Mouse (Mus musculus) heart, embryonic 13.5 days (tissue): ENCODE measurements at regions not wholly inside any gene's neighbourhood (a gene's known extent, or its start where the extent isn't known, plus 50 kb on each side); places are given as distances from the start of the nearest gene placed in this dataset.
A peak's percentile ranks its signal among the peaks of the same experiment; 100 is the strongest.

Experiments used
- ATAC-seq: fragments of 200-750 bp; cut with Nextera tagmentation; 2 replicates; pipeline ENCODE4 v1.8.0; 2017; ENCODE audit warnings: moderate TSS enrichment; ENCODE audit not compliant: insufficient number of reproducible peaks, low FRiP score, low TSS enrichment; ENCODE audit errors: extremely low read depth
- H3K27ac ChIP-seq: fragments of 300-500 bp; sonication (generic); replicated peaks from 2 replicates; pipeline ENCODE4 v1.5.1; 2015; ENCODE audit warnings: moderate library complexity, mild to moderate bottlenecking, inconsistent platforms
- H3K27me3 ChIP-seq: fragments of 300-500 bp; sonication (generic); replicated peaks from 2 replicates; pipeline ENCODE4 v1.6.1; 2015; ENCODE audit warnings: mild to moderate bottlenecking, inconsistent platforms
- H3K36me3 ChIP-seq: fragments of 300-500 bp; sonication (generic); 2 replicates; pipeline ENCODE4 v1.6.1; 2015; ENCODE audit warnings: mild to moderate bottlenecking, inconsistent platforms
- H3K4me1 ChIP-seq: fragments of 300-500 bp; sonication (generic); 2 replicates; pipeline ENCODE4 v1.6.1; 2015; ENCODE audit warnings: inconsistent platforms
- H3K4me2 ChIP-seq: fragments of 300-500 bp; sonication (generic); 2 replicates; pipeline ENCODE4 v1.6.1; 2015; ENCODE audit warnings: inconsistent platforms, mild to moderate bottlenecking, moderate library complexity
- H3K4me3 ChIP-seq: fragments of 300-500 bp; sonication (generic); 2 replicates; pipeline ENCODE4 v1.5.1; 2015; ENCODE audit warnings: moderate library complexity, mild to moderate bottlenecking, inconsistent platforms
- H3K9ac ChIP-seq: fragments of 300-500 bp; sonication (generic); 2 replicates; pipeline ENCODE4 v1.6.1; 2015; ENCODE audit warnings: inconsistent platforms, mild to moderate bottlenecking, moderate library complexity
- H3K9me3 ChIP-seq: fragments of 300-500 bp; sonication (generic); 2 replicates; pipeline ENCODE4 v1.6.1; 2016; ENCODE audit warnings: inconsistent platforms
- WGBS: fragments of 180-500 bp; shearing (Covaris S2); methylation state at CpG from one replicate; pipeline ENCODE4 v1.1.7; 2015; ENCODE audit warnings: mixed read lengths; 5-methylcytosine and 5-hydroxymethylcytosine counted together

- 58% methylated on average over 3 of the region's 3 CpGs for WGBS
- no peak overlapping the region for H3K4me2 ChIP-seq
- H3K9ac ChIP-seq = no peak overlapping the region
- H3K9me3 ChIP-seq = no peaks in the 10 kb centered on the region
- no peak for ATAC-seq
- no peak overlapping the region for H3K4me3 ChIP-seq
- no peaks in the 10 kb centered on the region for H3K27me3 ChIP-seq
- no peak overlapping the region for H3K27ac ChIP-seq
- no peaks in the 10 kb centered on the region for H3K4me1 ChIP-seq
- H3K36me3 ChIP-seq = no peaks in the 10 kb centered on the region
Measured at GRCm38 (mm10) chr17:82836115-82836514, 379.0 kb upstream of the Pkdcc start.

GRCm38 (mm10) chr17:82846776-82847494, 368.2 kb upstream of the Pkdcc start:
- Histone ChIP-seq H3K27me3 (no peaks in the 10 kb centered on the region), H3K9ac (no peak overlapping the region), H3K4me2 (no peak overlapping the region), H3K36me3 (no peaks in the 10 kb centered on the region), H3K4me1 (no peaks in the 10 kb centered on the region), H3K27ac (no peak overlapping the region), H3K9me3 (peaks cover 2% of the 10 kb centered on the region; the same call in 1 of the 2 replicates), H3K4me3 (no peak overlapping the region)
- 51% methylated on average over 5 of the region's 5 CpGs for WGBS
- ATAC-seq = no peak

GRCm38 (mm10) chr17:82857199-82858147, 357.6 kb upstream of the Pkdcc start:
- 28% methylated on average over 16 of the region's 16 CpGs for WGBS
- Histone ChIP-seq H3K9ac (no peak overlapping the region), H3K9me3 (peaks cover 4% of the 10 kb centered on the region; the same call in 1 of the 2 replicates), H3K27ac (no peak overlapping the region), H3K4me3 (peak overlapping the region; percentile 30), H3K27me3 (peaks cover 3% of the 10 kb centered on the region; the same call in 1 of the 2 replicates), H3K36me3 (no peaks in the 10 kb centered on the region), H3K4me1 (no peaks in the 10 kb centered on the region), H3K4me2 (peak overlapping the region; percentile 64)
- ATAC-seq = no peak; the same call in 1 of the 2 replicates

GRCm38 (mm10) chr17:82860391-82860790, 354.7 kb upstream of the Pkdcc start:
- H3K27me3 ChIP-seq = peaks cover 3% of the 10 kb centered on the region; the same call in 1 of the 2 replicates
- no peak overlapping the region for H3K27ac ChIP-seq
- H3K9me3 ChIP-seq = no peaks in the 10 kb centered on the region
- 68% methylated on average over 5 of the region's 5 CpGs for WGBS
- H3K9ac ChIP-seq = no peak overlapping the region
- no peak for ATAC-seq
- H3K4me3 ChIP-seq = no peak overlapping the region
- no peak overlapping the region for H3K4me2 ChIP-seq
- H3K4me1 ChIP-seq = no peaks in the 10 kb centered on the region
- no peaks in the 10 kb centered on the region for H3K36me3 ChIP-seq

GRCm38 (mm10) chr17:82860966-82861365, 354.1 kb upstream of the Pkdcc start:
- Histone ChIP-seq H3K4me1 (no peaks in the 10 kb centered on the region), H3K27me3 (peaks cover 2% of the 10 kb centered on the region; the same call in 1 of the 2 replicates), H3K4me2 (no peak overlapping the region), H3K4me3 (no peak overlapping the region), H3K36me3 (no peaks in the 10 kb centered on the region), H3K9ac (no peak overlapping the region), H3K27ac (no peak overlapping the region), H3K9me3 (no peaks in the 10 kb centered on the region)
- 72% methylated on average over 5 of the region's 5 CpGs for WGBS
- no peak for ATAC-seq

GRCm38 (mm10) chr17:82877131-82877530, 338.0 kb upstream of the Pkdcc start:
- no peak for ATAC-seq
- no peaks in the 10 kb centered on the region for H3K36me3 ChIP-seq
- H3K9me3 ChIP-seq = no peaks in the 10 kb centered on the region
- WGBS = 69% methylated on average over 8 of the region's 8 CpGs
- no peak overlapping the region for H3K9ac ChIP-seq
- H3K27me3 ChIP-seq = no peaks in the 10 kb centered on the region
- no peak overlapping the region for H3K27ac ChIP-seq
- H3K4me2 ChIP-seq = no peak overlapping the region
- no peaks in the 10 kb centered on the region for H3K4me1 ChIP-seq
- no peak overlapping the region for H3K4me3 ChIP-seq

- Histone ChIP-seq H3K4me3 (no peak overlapping the region), H3K4me1 (no peaks in the 10 kb centered on the region), H3K9ac (no peak overlapping the region), H3K4me2 (no peak overlapping the region), H3K36me3 (no peaks in the 10 kb centered on the region), H3K27ac (no peak overlapping the region), H3K27me3 (no peaks in the 10 kb centered on the region), H3K9me3 (no peaks in the 10 kb centered on the region)
- WGBS = 61% methylated on average over 2 of the region's 2 CpGs
- no peak for ATAC-seq
Measured at GRCm38 (mm10) chr17:82900602-82901001, 314.5 kb upstream of the Pkdcc start.

- no peak overlapping the region for H3K4me3 ChIP-seq
- H3K4me2 ChIP-seq = no peak overlapping the region
- H3K27ac ChIP-seq = no peak overlapping the region
- no peaks in the 10 kb centered on the region for H3K9me3 ChIP-seq
- no peak overlapping the region for H3K9ac ChIP-seq
- ATAC-seq = no peak
- WGBS = 58% methylated on average over 9 of the region's 9 CpGs
- H3K27me3 ChIP-seq = no peaks in the 10 kb centered on the region
- no peaks in the 10 kb centered on the region for H3K36me3 ChIP-seq
- H3K4me1 ChIP-seq = no peaks in the 10 kb centered on the region
Measured at GRCm38 (mm10) chr17:82901098-82901891, 313.8 kb upstream of the Pkdcc start.

GRCm38 (mm10) chr17:82904961-82905360, 310.1 kb upstream of the Pkdcc start:
- Histone ChIP-seq H3K9me3 (no peaks in the 10 kb centered on the region), H3K9ac (no peak overlapping the region), H3K4me2 (no peak overlapping the region), H3K27ac (no peak overlapping the region), H3K27me3 (no peaks in the 10 kb centered on the region), H3K36me3 (no peaks in the 10 kb centered on the region), H3K4me1 (no peaks in the 10 kb centered on the region), H3K4me3 (no peak overlapping the region)
- no peak for ATAC-seq
- 65% methylated on average over 2 of the region's 2 CpGs for whole genome bisulfite sequencing

GRCm38 (mm10) chr17:82905483-82905882, 309.6 kb upstream of the Pkdcc start:
- WGBS = 73% methylated on average over 3 of the region's 3 CpGs
- Histone ChIP-seq H3K27ac (no peak overlapping the region), H3K36me3 (no peaks in the 10 kb centered on the region), H3K9ac (no peak overlapping the region), H3K4me1 (no peaks in the 10 kb centered on the region), H3K27me3 (no peaks in the 10 kb centered on the region), H3K4me3 (no peak overlapping the region), H3K4me2 (no peak overlapping the region), H3K9me3 (no peaks in the 10 kb centered on the region)
- no peak for ATAC-seq

- no peaks in the 10 kb centered on the region for H3K36me3 ChIP-seq
- no peak overlapping the region for H3K4me2 ChIP-seq
- H3K9ac ChIP-seq = no peak overlapping the region
- H3K4me1 ChIP-seq = no peaks in the 10 kb centered on the region
- WGBS = 67% methylated on average over 2 of the region's 2 CpGs
- H3K9me3 ChIP-seq = no peaks in the 10 kb centered on the region
- H3K4me3 ChIP-seq = no peak overlapping the region
- no peak for ATAC-seq
- no peak overlapping the region for H3K27ac ChIP-seq
- H3K27me3 ChIP-seq = no peaks in the 10 kb centered on the region
Measured at GRCm38 (mm10) chr17:82909189-82909588, 305.9 kb upstream of the Pkdcc start.
